Mouse (Mus musculus): ENCODE measurements around the gene Adm. TPM values are rescaled to one million over a fixed set of nuclear protein-coding genes. Genes with fewer than 3 reads are reported as not detected.
"Not testable (repeated sequence)": the region's sequence is repeated elsewhere in the genome, so short reads cannot be mapped to it uniquely, and the experiment has no call there.

The Adm gene
- total RNA-seq (2022): 1 to 10 TPM; 1.8 to 3.1 (median 2.5) TPM

- peak in 1 of 2 experiments; percentile 42 for DNase-seq (ENCODE audit: low spot score in 2 of 2)
These were observed at the start of gene Adm for GRCm38 (mm10) chr7:110627486-110628272. Gene Adm (plus strand): TSS chr7:110627661.

- no peak for DNase-seq (ENCODE audit: low spot score in 2 of 2)
These were observed 43.8 kb upstream of the Adm start for GRCm38 (mm10) chr7:110583705-110584104.

GRCm38 (mm10) chr7:110584159-110584558 lies 43.3 kb upstream of the Adm start:
- DNase-seq (ENCODE audit: low spot score in 2 of 2): no peak

DNA sequence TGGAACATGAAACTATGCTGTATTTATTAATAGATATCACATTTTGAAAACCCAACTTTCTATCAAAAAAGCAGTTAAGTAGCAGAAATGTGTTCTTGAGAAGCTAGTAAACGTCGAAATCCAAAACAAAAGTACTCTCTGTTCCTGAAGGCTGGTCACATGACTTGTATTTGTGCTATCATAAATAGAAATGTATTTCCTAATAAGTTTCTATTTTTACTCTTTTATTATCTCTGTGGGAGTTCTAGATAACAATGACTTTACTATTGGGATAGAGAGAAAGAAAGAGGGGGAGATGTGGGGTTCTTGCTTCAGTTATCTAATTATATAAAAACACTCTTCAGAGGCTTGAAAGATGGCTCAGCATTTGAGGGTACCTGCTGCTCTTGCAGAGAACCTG lies 42.2 kb upstream of the Adm start:
- no peak for DNase-seq (ENCODE audit: low spot score in 2 of 2)

DNA sequence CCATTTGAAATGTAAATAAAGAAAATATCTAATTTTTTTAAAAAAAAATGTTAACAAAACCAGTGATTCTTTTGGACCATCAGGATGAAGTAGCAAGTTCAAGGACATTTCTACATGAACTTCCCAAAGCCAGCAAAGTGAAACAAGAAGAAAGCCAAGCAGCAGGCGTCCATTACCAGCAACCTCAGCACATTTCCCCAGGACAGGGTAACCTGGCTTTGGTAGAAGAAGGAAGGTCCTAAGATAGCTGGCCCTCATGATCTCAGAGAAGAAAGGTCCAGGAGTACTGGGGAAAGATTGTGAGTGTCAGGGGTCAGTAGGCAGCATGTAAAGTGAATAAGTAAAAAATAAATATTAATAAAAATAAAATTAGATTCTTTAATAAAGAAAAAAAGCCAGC lies 39.7 kb upstream of the Adm start:
- DNase-seq (ENCODE audit: low spot score in 2 of 2): no peak

DNA sequence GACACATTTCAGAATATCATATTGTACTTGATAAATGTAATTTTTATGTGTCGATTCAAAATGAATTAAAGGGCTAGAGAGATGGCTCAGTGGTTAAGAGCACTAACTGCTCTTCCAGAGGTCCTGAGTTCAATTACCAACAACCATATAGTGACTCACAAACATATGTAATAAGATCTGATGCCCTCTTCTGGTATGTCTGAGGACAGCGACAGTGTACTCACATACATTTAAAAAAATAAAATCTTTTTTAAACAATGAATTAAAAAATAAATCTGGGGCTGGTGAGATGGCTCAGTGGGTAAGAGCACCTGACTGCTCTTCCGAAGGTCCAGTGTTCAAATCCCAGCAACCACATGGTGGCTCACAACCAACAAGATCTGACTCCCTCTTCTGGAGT lies 33.5 kb upstream of the Adm start:
- DNase-seq (ENCODE audit: low spot score in 2 of 2): not testable (repeated sequence)

GRCm38 (mm10) chr7:110597141-110597540 lies 30.3 kb upstream of the Adm start:
- no peak for DNase-seq (ENCODE audit: low spot score in 2 of 2)

GRCm38 (mm10) chr7:110605476-110605875 lies 22.0 kb upstream of the Adm start:
- DNase-seq (ENCODE audit: low spot score in 2 of 2): no peak

DNA sequence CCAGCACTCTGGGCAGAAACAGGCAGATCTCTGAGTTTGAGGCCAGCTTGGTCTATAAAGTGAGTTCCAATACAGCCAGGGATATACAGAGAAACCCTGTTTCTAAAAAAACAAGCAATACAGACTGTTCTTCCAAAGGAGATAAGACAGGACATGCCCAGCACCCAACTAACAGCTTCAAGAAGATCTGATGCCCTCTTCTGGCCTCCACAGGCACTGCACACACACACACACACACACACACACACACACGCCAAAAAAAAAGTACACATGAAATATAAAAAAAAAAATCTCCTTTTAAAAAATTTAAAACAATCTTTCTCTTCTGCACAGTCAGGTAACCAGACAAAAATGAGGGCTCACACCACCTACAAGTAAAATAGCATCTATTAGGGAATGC lies 20.6 kb upstream of the Adm start:
- DNase-seq (ENCODE audit: low spot score in 2 of 2): no peak

- DNase-seq (ENCODE audit: low spot score in 2 of 2): peak in 1 of 2 experiments; percentile 22
These were observed 13.9 kb upstream of the Adm start for GRCm38 (mm10) chr7:110613381-110614132.

DNA sequence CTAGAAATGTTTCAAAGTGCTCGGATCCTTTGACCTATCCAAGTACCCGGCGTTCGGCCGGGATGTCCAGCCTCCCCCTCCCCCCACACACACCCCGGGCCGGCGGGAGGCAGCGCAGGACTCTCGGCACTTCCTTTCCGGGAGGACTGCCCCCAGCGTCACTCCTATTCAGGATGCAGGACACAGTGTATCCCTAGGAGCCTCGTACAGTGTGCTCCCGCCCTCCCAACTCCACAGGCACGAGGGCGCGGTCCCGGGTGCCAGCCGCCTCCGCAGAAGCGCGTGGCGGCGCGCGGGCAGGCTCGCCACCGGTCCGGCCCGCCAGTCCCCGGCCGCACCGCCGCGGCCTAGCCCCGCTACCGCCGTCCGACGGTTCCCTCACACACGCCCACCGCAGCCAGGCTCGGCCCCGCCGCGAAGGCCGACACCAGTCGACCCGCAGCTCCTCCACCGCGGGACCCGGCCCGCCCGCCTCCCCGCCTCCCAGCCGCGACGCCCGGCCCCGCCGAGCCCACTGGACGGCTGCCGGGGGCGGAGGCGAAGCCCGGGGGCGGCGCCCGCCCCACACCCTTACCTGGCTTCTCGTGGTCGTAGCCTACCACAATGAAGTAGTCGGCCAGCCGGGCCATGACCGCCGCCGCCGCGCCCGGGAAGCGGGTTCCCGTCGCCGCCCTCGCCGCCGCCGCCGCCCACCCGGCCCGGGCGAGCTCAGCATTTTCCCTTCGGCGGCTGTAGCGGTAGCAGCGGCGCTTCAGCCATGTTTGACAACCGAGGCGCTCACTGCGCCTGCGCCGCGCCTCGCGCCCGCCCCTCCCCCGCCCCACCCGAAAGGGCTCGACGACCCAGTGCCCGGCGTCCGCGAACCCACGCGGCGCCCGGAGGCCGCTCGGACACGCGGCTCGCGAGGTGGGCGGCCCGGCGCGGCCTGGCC lies 13.1 kb upstream of the Adm start, which contains the start of gene Sbf2:
Gene Sbf2, minus strand, starts transcription at position 790 of the 931 bp plus-strand sequence.
- peak; percentile 56 to 69 for DNase-seq (ENCODE audit: low spot score in 2 of 2)

DNA sequence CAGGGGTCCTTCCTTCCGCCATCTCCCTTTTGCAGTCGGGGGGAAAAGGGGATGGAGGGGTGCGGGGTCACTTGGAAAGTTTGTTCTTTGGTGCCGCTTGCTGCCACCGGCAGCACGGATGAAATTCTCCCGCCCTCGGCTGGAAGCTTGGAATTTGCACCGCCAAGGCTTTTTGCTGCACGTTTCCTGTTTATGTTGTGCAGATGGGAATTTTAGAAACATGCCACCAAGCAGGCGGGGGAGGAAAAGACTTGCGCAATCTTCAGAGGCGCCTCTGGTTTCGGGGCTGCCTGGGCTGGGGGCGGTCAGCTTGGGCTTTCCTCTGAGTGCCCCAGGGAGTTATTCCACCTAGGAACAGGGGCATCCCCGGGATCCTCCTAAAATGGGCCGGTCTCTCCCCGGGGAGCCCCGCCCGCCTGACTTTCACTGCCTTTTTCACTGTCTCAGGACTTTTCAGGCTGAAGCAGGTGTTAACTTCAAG lies 12.3 kb upstream of the Adm start:
- peak in 1 of 2 experiments; percentile 48 for DNase-seq (ENCODE audit: low spot score in 2 of 2)

DNA sequence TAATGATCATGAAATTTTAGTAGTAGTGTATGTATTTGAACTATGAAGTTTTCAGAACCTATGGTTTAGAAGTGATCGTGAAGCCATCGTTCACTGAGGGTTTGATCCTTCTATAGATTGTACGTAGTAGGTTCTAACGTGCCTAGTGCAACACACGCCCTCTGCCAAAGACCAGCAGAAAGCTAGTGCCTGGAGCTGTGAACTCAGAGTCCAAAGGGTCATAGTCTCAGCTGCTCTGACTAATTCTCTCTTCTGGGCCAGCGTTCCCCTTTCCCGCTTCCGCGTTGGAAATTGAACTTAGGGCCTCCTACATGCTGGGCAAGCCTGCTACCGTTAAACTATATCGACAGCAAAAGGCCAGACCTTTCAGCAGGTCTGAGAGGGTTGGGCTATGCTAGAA lies 11.7 kb upstream of the Adm start:
- no peak for DNase-seq (ENCODE audit: low spot score in 2 of 2)

DNA sequence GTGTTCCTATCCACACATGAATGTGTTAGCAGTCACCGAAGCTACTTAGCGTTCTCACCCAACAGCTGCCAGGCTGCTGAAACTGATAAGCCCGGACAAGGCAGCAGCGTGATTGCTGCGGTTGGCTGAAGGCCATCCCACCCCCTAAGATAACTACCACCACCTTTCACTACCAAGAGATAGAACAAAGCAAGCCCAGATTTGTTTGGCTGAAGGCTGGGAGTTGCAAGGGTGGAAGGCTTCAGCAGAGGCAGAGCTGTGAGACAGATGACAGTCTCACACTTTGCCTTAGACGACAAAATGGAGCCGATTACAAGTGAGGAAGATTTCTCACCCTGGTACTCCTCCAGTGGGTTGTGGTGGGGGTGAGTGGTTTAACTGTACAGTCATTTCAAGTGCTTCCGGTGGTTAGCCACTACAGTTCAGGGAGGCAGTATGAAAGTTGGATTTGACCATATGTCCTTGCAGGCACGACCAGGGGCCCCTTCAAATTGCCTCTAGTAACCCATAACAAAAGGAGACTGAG lies 8.3 kb upstream of the Adm start:
- DNase-seq (ENCODE audit: low spot score in 2 of 2): no peak

DNA sequence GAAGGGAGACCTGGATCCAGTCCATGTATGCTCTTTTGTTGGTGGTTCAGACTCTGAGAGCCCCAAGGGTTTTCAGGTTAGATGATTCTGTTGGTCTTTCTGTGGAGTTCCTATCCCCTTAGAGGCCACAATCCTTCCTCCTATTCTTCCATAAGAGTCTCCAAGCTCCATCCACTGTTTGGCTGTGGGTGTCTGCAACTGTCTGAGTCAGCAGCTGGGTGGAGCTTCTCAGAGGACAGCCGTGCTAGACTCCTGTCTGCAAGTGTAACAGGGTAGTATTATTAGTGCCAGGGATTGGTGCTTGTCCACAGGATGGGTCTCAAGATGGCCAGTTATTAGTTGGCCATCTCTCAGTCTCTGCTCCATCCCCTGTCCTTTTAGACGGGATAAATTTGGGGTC lies 3.4 kb upstream of the Adm start:
- no peak for DNase-seq (ENCODE audit: low spot score in 2 of 2)

DNA sequence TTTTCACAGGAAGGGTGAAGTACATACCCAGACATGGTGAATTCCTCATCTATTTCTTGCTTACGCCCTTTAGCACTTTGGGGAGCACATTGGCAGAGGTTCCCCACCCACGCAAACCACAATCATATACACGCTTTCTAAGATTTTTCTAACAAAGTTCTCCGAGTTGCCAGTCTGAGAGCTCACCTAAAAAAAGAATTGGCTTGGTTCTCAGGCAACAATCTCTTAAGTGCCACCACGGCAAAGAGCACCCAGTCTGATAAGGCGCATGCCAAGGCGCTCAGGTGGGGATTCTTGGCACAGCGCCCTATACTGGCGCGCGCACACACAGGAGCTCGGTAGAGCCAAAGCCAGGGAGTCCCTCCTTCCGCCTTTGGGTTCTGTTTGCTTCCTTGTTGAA lies 2.5 kb upstream of the Adm start:
- DNase-seq (ENCODE audit: low spot score in 2 of 2): no peak

DNA sequence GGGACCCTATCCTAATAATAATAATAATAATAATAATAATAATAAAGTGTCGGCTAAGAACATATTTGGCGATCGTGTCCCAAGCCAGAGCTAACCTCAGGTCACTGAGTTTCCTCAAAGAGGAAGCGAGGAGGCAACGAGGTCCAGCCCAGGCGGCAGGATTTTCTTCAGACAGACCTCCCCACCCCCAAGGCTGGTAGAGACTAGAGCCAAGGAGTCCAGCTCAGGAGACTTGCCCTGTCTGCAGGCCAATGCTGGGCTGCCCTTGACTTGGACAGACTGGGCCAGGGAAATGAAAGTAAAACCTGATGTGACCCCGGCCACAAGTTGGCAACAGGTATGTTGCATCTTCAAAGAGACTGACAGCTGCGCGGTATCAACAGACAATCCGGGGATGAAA lies 2.0 kb upstream of the Adm start:
- DNase-seq (ENCODE audit: low spot score in 2 of 2): no peak

DNA sequence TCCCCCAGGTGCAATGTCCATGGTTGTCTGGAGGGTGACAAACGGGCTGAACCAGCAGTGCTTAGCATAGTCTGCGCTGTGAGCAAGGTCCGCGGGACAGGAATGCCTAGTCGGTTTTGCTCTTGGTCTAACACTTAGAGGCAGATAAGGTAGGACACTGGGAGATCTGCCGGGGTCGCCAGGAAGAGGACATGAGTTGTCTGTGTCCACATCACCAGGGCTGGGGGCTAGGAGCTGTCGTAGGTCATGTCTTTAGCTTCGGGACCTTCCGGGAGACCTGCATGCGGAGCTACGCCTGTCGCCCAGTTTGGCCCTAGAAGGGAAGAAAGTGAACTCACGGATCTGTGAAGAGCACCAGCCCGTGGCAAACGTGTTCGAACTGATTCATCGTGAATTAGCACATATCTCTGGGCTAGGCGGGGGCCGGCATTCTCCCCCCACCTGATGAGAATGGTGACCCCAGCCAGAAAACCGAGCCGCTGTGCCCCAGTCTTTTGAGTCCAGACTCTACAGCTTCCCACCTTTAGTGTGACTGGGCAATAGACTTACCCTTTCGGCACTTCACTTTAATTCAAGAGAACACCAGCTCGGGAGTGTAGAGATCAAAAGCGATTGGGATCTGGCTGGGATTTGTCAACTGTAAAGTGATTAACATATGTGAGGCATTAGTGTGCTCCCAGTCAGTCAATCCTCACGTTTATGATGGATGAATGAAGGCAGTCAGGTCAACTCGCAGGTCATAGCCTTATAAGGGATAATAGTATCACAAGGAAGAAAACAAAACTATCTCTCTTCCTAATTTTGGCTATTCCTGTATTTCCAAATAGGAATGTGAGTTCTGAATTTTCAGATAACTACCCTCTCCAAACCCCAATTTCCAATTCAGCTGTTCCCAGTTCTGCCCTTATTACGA lies 1.0 kb upstream of the Adm start:
- no peak for DNase-seq (ENCODE audit: low spot score in 2 of 2)

- no peak for DNase-seq (ENCODE audit: low spot score in 2 of 2)
These were observed 370 bp upstream of the Adm start for GRCm38 (mm10) chr7:110627099-110627482.

DNA sequence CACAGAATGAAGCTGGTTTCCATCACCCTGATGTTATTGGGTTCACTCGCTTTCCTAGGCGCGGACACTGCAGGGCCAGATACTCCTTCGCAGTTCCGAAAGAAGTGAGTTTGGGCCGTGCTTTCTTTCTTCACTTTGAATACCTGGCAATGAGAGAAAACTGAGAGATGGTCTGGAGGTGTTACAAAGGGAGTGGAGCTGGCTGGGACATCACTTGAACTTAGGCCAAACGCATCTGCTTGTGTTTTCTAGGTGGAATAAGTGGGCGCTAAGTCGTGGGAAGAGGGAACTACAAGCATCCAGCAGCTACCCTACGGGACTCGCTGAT lies 776 bp downstream of the Adm start:
- DNase-seq (ENCODE audit: low spot score in 2 of 2): no peak
